Mouse (Mus musculus) embryonic facial prominence, embryonic 15.5 days (tissue): Measurements from ENCODE around the gene Ampd3. TPM values are rescaled to one million over a fixed set of nuclear protein-coding genes. Genes with fewer than 3 reads are reported as not detected.

Experiments
- ATAC-seq: fragments of 200-750 bp; cut with Nextera tagmentation; 2 replicates; pipeline ENCODE4 v1.8.0; 2017; ENCODE audit warnings: low read depth, moderate TSS enrichment; ENCODE audit not compliant: insufficient number of reproducible peaks, low FRiP score, low TSS enrichment
- H3K27ac ChIP-seq: fragments of 300-500 bp; sonication (generic); replicated peaks from 2 replicates; pipeline ENCODE4 v1.5.1; 2015; ENCODE audit warnings: mild to moderate bottlenecking, inconsistent platforms
- H3K27me3 ChIP-seq: fragments of 300-500 bp; sonication (generic); 2 replicates; pipeline ENCODE4 v1.6.1; 2015; ENCODE audit warnings: inconsistent platforms
- H3K36me3 ChIP-seq: fragments of 300-500 bp; sonication (generic); 2 replicates; pipeline ENCODE4 v1.6.1; 2015; ENCODE audit warnings: mild to moderate bottlenecking, inconsistent platforms
- H3K4me1 ChIP-seq: fragments of 300-500 bp; sonication (generic); 2 replicates; pipeline ENCODE4 v1.6.1; 2015; ENCODE audit warnings: inconsistent platforms
- H3K4me2 ChIP-seq: fragments of 300-500 bp; sonication (generic); replicated peaks from 2 replicates; pipeline ENCODE4 v1.6.1; 2015; ENCODE audit warnings: mild to moderate bottlenecking, inconsistent platforms
- H3K4me3 ChIP-seq: fragments of 300-500 bp; sonication (generic); replicated peaks from 2 replicates; pipeline ENCODE4 v1.5.1; 2015; ENCODE audit warnings: mild to moderate bottlenecking, inconsistent platforms
- H3K9ac ChIP-seq: fragments of 300-500 bp; sonication (generic); 2 replicates; pipeline ENCODE4 v1.6.1; 2015; ENCODE audit warnings: inconsistent platforms
- H3K9me3 ChIP-seq: fragments of 300-500 bp; sonication (generic); replicated peaks from 2 replicates; pipeline ENCODE4 v1.6.1; 2016; ENCODE audit warnings: inconsistent platforms
- WGBS: fragments of 180-500 bp; shearing (Covaris S2); methylation state at CpG from one replicate; pipeline ENCODE4 v1.1.7; 2015; 5-methylcytosine and 5-hydroxymethylcytosine counted together
- polyA plus RNA-seq: library from polyadenylated mRNA; unstranded; fragments of >200 nt; fragmentation: Nextera tagmentation; extraction: Ambion mirVana; gene quantifications from 2 replicates; pipeline ENCODE4 v1.2.1, GENCODE M21; 2015

The Ampd3 gene
- polyA plus RNA-seq, 1 experiment from 2014 or later: 10.6 TPM

GRCm38 (mm10) chr7:110818206-110818605 lies 50.2 kb downstream of the Ampd3 start:
- H3K4me1 ChIP-seq: peaks cover 21% of the 10 kb centered on the region
- H3K4me2 ChIP-seq: no peak overlapping the region
- H3K36me3 ChIP-seq: peaks cover 8% of the 10 kb centered on the region
- no peak for ATAC-seq
- H3K27me3 ChIP-seq: no peaks in the 10 kb centered on the region
- 74% methylated on average over 6 of the region's 6 CpGs for WGBS
- H3K9ac ChIP-seq: no peak overlapping the region
- no peak overlapping the region for H3K27ac ChIP-seq
- H3K4me3 ChIP-seq: no peak overlapping the region
- no peaks in the 10 kb centered on the region for H3K9me3 ChIP-seq

GRCm38 (mm10) chr7:110818787-110819350 lies 50.9 kb downstream of the Ampd3 start:
- peaks cover 28% of the 10 kb centered on the region for H3K4me1 ChIP-seq

GRCm38 (mm10) chr7:110821068-110821467 lies 53.1 kb downstream of the Ampd3 start:
- H3K9me3 ChIP-seq: no peaks in the 10 kb centered on the region
- ATAC-seq: no peak
- H3K27me3 ChIP-seq: no peaks in the 10 kb centered on the region
- H3K4me1 ChIP-seq: peaks cover 22% of the 10 kb centered on the region
- 67% methylated on average over 5 of the region's 5 CpGs for WGBS
- H3K4me3 ChIP-seq: no peak overlapping the region
- peaks cover 24% of the 10 kb centered on the region for H3K36me3 ChIP-seq
- H3K4me2 ChIP-seq: no peak overlapping the region
- H3K27ac ChIP-seq: no peak overlapping the region
- H3K9ac ChIP-seq: no peak overlapping the region

More at GRCm38 (mm10) chr7:110818787-110819350, 50.9 kb downstream of the Ampd3 start:
- no peak overlapping the region for H3K27ac ChIP-seq
- peaks cover 15% of the 10 kb centered on the region for H3K36me3 ChIP-seq
- H3K4me3 ChIP-seq: no peak overlapping the region
- no peaks in the 10 kb centered on the region for H3K27me3 ChIP-seq
- no peak overlapping the region for H3K9ac ChIP-seq
- 82% methylated on average over 11 of the region's 11 CpGs for WGBS
- no peaks in the 10 kb centered on the region for H3K9me3 ChIP-seq
- no peak for ATAC-seq
- no peak overlapping the region for H3K4me2 ChIP-seq

GRCm38 (mm10) chr7:110821653-110822052 lies 53.6 kb downstream of the Ampd3 start:
- 34% methylated on average over 3 of the region's 3 CpGs for WGBS
- H3K27ac ChIP-seq: peak overlapping the region; percentile 63

GRCm38 (mm10) chr7:110822055-110822454 lies 54.0 kb downstream of the Ampd3 start:
- Histone ChIP-seq H3K9me3 (no peaks in the 10 kb centered on the region), H3K36me3 (peaks cover 24% of the 10 kb centered on the region), H3K4me2 (no peak overlapping the region), H3K9ac (no peak overlapping the region), H3K4me3 (no peak overlapping the region), H3K27ac (peak overlapping the region; percentile 63; the same call in 1 of the 2 replicates), H3K27me3 (no peaks in the 10 kb centered on the region), H3K4me1 (peaks cover 22% of the 10 kb centered on the region)
- no peak for ATAC-seq
- WGBS: 28% methylated on average over 4 of the region's 4 CpGs

More at GRCm38 (mm10) chr7:110821653-110822052, 53.6 kb downstream of the Ampd3 start:
- no peak for ATAC-seq
- H3K27me3 ChIP-seq: no peaks in the 10 kb centered on the region
- H3K9ac ChIP-seq: no peak overlapping the region
- H3K4me1 ChIP-seq: peaks cover 22% of the 10 kb centered on the region
- H3K9me3 ChIP-seq: no peaks in the 10 kb centered on the region
- H3K36me3 ChIP-seq: peaks cover 24% of the 10 kb centered on the region
- no peak overlapping the region for H3K4me2 ChIP-seq
- no peak overlapping the region for H3K4me3 ChIP-seq

GRCm38 (mm10) chr7:110823076-110823475 lies 55.1 kb downstream of the Ampd3 start:
- 71% methylated on average over 8 of the region's 8 CpGs for WGBS
- no peak overlapping the region for H3K27ac ChIP-seq
- H3K36me3 ChIP-seq: peaks cover 24% of the 10 kb centered on the region
- no peak for ATAC-seq
- H3K4me2 ChIP-seq: no peak overlapping the region
- H3K9me3 ChIP-seq: no peaks in the 10 kb centered on the region
- H3K4me1 ChIP-seq: peaks cover 22% of the 10 kb centered on the region
- H3K27me3 ChIP-seq: no peaks in the 10 kb centered on the region
- no peak overlapping the region for H3K4me3 ChIP-seq
- no peak overlapping the region for H3K9ac ChIP-seq

- Histone ChIP-seq H3K27me3 (no peaks in the 10 kb centered on the region), H3K4me2 (no peak overlapping the region), H3K4me3 (no peak overlapping the region), H3K9ac (no peak overlapping the region), H3K27ac (no peak overlapping the region), H3K4me1 (peaks cover 22% of the 10 kb centered on the region), H3K9me3 (no peaks in the 10 kb centered on the region), H3K36me3 (peaks cover 22% of the 10 kb centered on the region)
- WGBS: 59% methylated on average over 4 of the region's 4 CpGs
- no peak for ATAC-seq
Observed at GRCm38 (mm10) chr7:110823593-110823992, 55.6 kb downstream of the Ampd3 start.

GRCm38 (mm10) chr7:110823995-110824953 lies 56.3 kb downstream of the Ampd3 start:
- ATAC-seq: no peak
- 81% methylated on average over 8 of the region's 8 CpGs for WGBS
- no peak overlapping the region for H3K4me3 ChIP-seq
- H3K27me3 ChIP-seq: no peaks in the 10 kb centered on the region
- H3K27ac ChIP-seq: no peak overlapping the region
- no peak overlapping the region for H3K9ac ChIP-seq
- peaks cover 29% of the 10 kb centered on the region for H3K36me3 ChIP-seq
- peaks cover 22% of the 10 kb centered on the region for H3K4me1 ChIP-seq
- H3K4me2 ChIP-seq: no peak overlapping the region
- H3K9me3 ChIP-seq: no peaks in the 10 kb centered on the region

- WGBS: 94% methylated on average over 1 of the region's 1 CpGs
- no peaks in the 10 kb centered on the region for H3K4me1 ChIP-seq
- H3K27ac ChIP-seq: no peak overlapping the region
- no peak overlapping the region for H3K4me2 ChIP-seq
- H3K27me3 ChIP-seq: no peaks in the 10 kb centered on the region
- H3K9ac ChIP-seq: no peak overlapping the region
- ATAC-seq: no peak
- H3K4me3 ChIP-seq: no peak overlapping the region
- no peaks in the 10 kb centered on the region for H3K9me3 ChIP-seq
- peaks cover 14% of the 10 kb centered on the region; the same call in 1 of the 2 replicates for H3K36me3 ChIP-seq
Observed at GRCm38 (mm10) chr7:110833024-110833423, 65.0 kb downstream of the Ampd3 start.

- Histone ChIP-seq H3K4me3 (no peak overlapping the region), H3K27ac (no peak overlapping the region), H3K4me1 (no peaks in the 10 kb centered on the region), H3K36me3 (peaks cover 8% of the 10 kb centered on the region; the same call in 1 of the 2 replicates), H3K9me3 (no peaks in the 10 kb centered on the region), H3K9ac (no peak overlapping the region), H3K27me3 (no peaks in the 10 kb centered on the region), H3K4me2 (no peak overlapping the region)
- ATAC-seq: no peak
- 87% methylated on average over 1 of the region's 1 CpGs for WGBS
Observed at GRCm38 (mm10) chr7:110834018-110834417, 66.0 kb downstream of the Ampd3 start.

- H3K9ac ChIP-seq: no peak overlapping the region
- 43% methylated on average over 3 of the region's 3 CpGs for WGBS
Observed at GRCm38 (mm10) chr7:110834522-110834921, 66.5 kb downstream of the Ampd3 start.

More at GRCm38 (mm10) chr7:110834522-110834921, 66.5 kb downstream of the Ampd3 start:
- Histone ChIP-seq H3K4me2 (no peak overlapping the region), H3K27me3 (no peaks in the 10 kb centered on the region), H3K9me3 (no peaks in the 10 kb centered on the region), H3K4me3 (no peak overlapping the region), H3K27ac (no peak overlapping the region), H3K4me1 (no peaks in the 10 kb centered on the region), H3K36me3 (0 out of 2 replicates have a peak, but pooled peaks cover 5% of the 10 kb centered on the region)
- no peak for ATAC-seq
